Mouse (Mus musculus) MEL (cell line): ENCODE measurements at regions not wholly inside any gene's neighbourhood (a gene's known extent, or its start where the extent isn't known, plus 50 kb on each side); places are given as distances from the start of the nearest gene placed in this dataset.

Source experiments
- DNase-seq: peaks from one replicate; pipeline ENCODE4 v3.0.0; 2011; ENCODE audit warnings: low read depth, low spot score
- H3K27ac ChIP-seq: 2 replicates; pipeline ENCODE4 v1.5.1; 2012; ENCODE audit warnings: low read depth, mild to moderate bottlenecking, control low read depth, low read length, moderate library complexity; ENCODE audit not compliant: control insufficient read depth
- H3K27me3 ChIP-seq, 2 experiments: fragments of 150-350 bp in 1 of 2; sonication (generic) in 1 of 2; 2 replicates each; pipeline ENCODE4 v1.6.1; 2012; ENCODE audit warnings: low read length in 2 of 2, mild to moderate bottlenecking in 2 of 2, improper control_type of control experiment in 1 of 2, moderate library complexity in 1 of 2; ENCODE audit not compliant: insufficient read depth in 2 of 2, control insufficient read depth in 1 of 2
- H3K36me3 ChIP-seq, 2 experiments: 2 replicates each; pipeline ENCODE4 v1.6.1; 2012 to 2014; ENCODE audit warnings: low read length in 2 of 2, improper control_type of control experiment in 1 of 2, inconsistent platforms in 1 of 2, mild to moderate bottlenecking in 1 of 2; ENCODE audit not compliant: insufficient read depth in 2 of 2, control insufficient read depth in 1 of 2
- H3K4me1 ChIP-seq, 2 experiments: fragments of 150-350 bp in 1 of 2; sonication (generic) in 1 of 2; 2 replicates each; pipeline ENCODE4 v1.6.1; 2012; ENCODE audit warnings: low read length in 2 of 2, improper control_type of control experiment in 1 of 2, mild to moderate bottlenecking in 1 of 2; ENCODE audit not compliant: insufficient read depth in 2 of 2, control insufficient read depth in 1 of 2
- H3K4me3 ChIP-seq, 2 experiments: fragments of 150-350 bp in 1 of 2; sonication (generic) in 1 of 2; 2 replicates each; pipeline ENCODE4 v1.5.1; 2012; ENCODE audit warnings: low read depth in 2 of 2, low read length in 2 of 2, mild to moderate bottlenecking in 2 of 2, moderate library complexity in 2 of 2, control low read depth in 1 of 2, improper control_type of control experiment in 1 of 2; ENCODE audit not compliant: control insufficient read depth in 1 of 2, insufficient read depth in 1 of 2
- H3K79me2 ChIP-seq: 2 replicates; pipeline ENCODE4 v1.6.1; 2012; ENCODE audit warnings: mild to moderate bottlenecking, low read length, moderate library complexity; ENCODE audit not compliant: control insufficient read depth, poor library complexity, insufficient read depth
- H3K9ac ChIP-seq: 2 replicates; pipeline ENCODE4 v1.6.1; 2012; ENCODE audit warnings: low read depth, mild to moderate bottlenecking, control low read depth, low read length, moderate library complexity; ENCODE audit not compliant: control insufficient read depth, poor library complexity, severe bottlenecking
- H3K9me3 ChIP-seq: fragments of 150-350 bp; sonication (generic); replicated peaks from 2 replicates; pipeline ENCODE4 v1.6.1; 2012; ENCODE audit warnings: mild to moderate bottlenecking, low read length, improper control_type of control experiment, moderate library complexity; ENCODE audit not compliant: insufficient read depth
- BHLHE40 ChIP-seq: IDR thresholded peaks from 2 replicates; pipeline ENCODE4 v1.6.1; 2012; ENCODE audit warnings: low read depth, mild to moderate bottlenecking, inconsistent platforms, low read length, improper control_type of control experiment, borderline replicate concordance
- CHD1 ChIP-seq: IDR thresholded peaks from 2 replicates; pipeline ENCODE4 v1.6.1; 2012; ENCODE audit warnings: low read depth, mild to moderate bottlenecking, inconsistent platforms, low read length, improper control_type of control experiment
- CHD2 ChIP-seq: IDR thresholded peaks from 2 replicates; pipeline ENCODE4 v1.6.1; 2011; ENCODE audit warnings: low read length, improper control_type of control experiment
- CTCF ChIP-seq, 3 experiments: IDR thresholded peaks in 2 of 3; conservative IDR thresholded peaks in 1 of 3; 2 replicates each; pipeline ENCODE4 v1.5.1; 2011 to 2012; ENCODE audit warnings: low read length in 3 of 3, low read depth in 2 of 3, mild to moderate bottlenecking in 2 of 3, improper control_type of control experiment in 1 of 3, inconsistent platforms in 1 of 3, mixed read lengths in 1 of 3, moderate library complexity in 1 of 3; ENCODE audit not compliant: control insufficient read depth in 1 of 3, insufficient read depth in 1 of 3, poor library complexity in 1 of 3, severe bottlenecking in 1 of 3
- EP300 ChIP-seq, 2 experiments: IDR thresholded peaks; 2 replicates each; pipeline ENCODE4 v1.6.1; 2011; ENCODE audit warnings: improper control_type of control experiment in 2 of 2, low read length in 2 of 2, low read depth in 1 of 2, mild to moderate bottlenecking in 1 of 2
- ETS1 ChIP-seq: IDR thresholded peaks from 2 replicates; pipeline ENCODE4 v1.6.1; 2012; ENCODE audit warnings: low read depth, mild to moderate bottlenecking, inconsistent platforms, low read length, improper control_type of control experiment, moderate library complexity
- GABPA ChIP-seq: IDR thresholded peaks from 2 replicates; pipeline ENCODE4 v1.6.1; 2012; ENCODE audit warnings: low read depth, mild to moderate bottlenecking, inconsistent platforms, low read length, improper control_type of control experiment, moderate library complexity
- GATA1 ChIP-seq: IDR thresholded peaks from 2 replicates; pipeline ENCODE4 v1.6.1; 2011; ENCODE audit warnings: low read depth, low read length, improper control_type of control experiment
- HCFC1 ChIP-seq: IDR thresholded peaks from 2 replicates; pipeline ENCODE4 v1.6.1; 2012; ENCODE audit warnings: low read depth, mild to moderate bottlenecking, inconsistent platforms, low read length, improper control_type of control experiment, moderate library complexity
- JUND ChIP-seq: IDR thresholded peaks from 2 replicates; pipeline ENCODE4 v1.6.1; 2011; ENCODE audit warnings: low read depth, mild to moderate bottlenecking, improper control_type of control experiment, low read length
- KAT2A ChIP-seq: conservative IDR thresholded peaks from 2 replicates; pipeline ENCODE4 v1.6.1; 2012; ENCODE audit warnings: low read depth, low read length, improper control_type of control experiment, inconsistent platforms
- MAFK ChIP-seq: IDR thresholded peaks from 2 replicates; pipeline ENCODE4 v1.6.1; 2011; ENCODE audit warnings: low read depth, mild to moderate bottlenecking, low read length, improper control_type of control experiment, borderline replicate concordance
- MAX ChIP-seq: IDR thresholded peaks from 2 replicates; pipeline ENCODE4 v1.6.1; 2011; ENCODE audit warnings: low read length, improper control_type of control experiment
- MAZ ChIP-seq: IDR thresholded peaks from 2 replicates; pipeline ENCODE4 v1.6.1; 2012; ENCODE audit warnings: low read depth, mild to moderate bottlenecking, inconsistent platforms, low read length, improper control_type of control experiment
- MEF2A ChIP-seq: IDR thresholded peaks from 2 replicates; pipeline ENCODE4 v1.6.1; 2014; ENCODE audit warnings: low read depth, mild to moderate bottlenecking, inconsistent platforms, low read length, improper control_type of control experiment; ENCODE audit not compliant: poor library complexity, insufficient replicate concordance, severe bottlenecking; ENCODE audit errors: extremely low read depth
- MYC ChIP-seq: IDR thresholded peaks from 2 replicates; pipeline ENCODE4 v1.6.1; 2011; ENCODE audit warnings: low read depth, mild to moderate bottlenecking, low read length, improper control_type of control experiment, moderate library complexity
- NELFE ChIP-seq: IDR thresholded peaks from 2 replicates; pipeline ENCODE4 v1.6.1; 2011; ENCODE audit warnings: low read depth, low read length, improper control_type of control experiment
- NRF1 ChIP-seq: IDR thresholded peaks from 2 replicates; pipeline ENCODE4 v1.6.1; 2014; ENCODE audit warnings: low read depth, mild to moderate bottlenecking, inconsistent platforms, low read length, improper control_type of control experiment, moderate library complexity; ENCODE audit not compliant: poor library complexity, insufficient read depth, severe bottlenecking
- POLR2AphosphoS2 ChIP-seq: IDR thresholded peaks from 2 replicates; pipeline ENCODE4 v1.6.1; 2011; ENCODE audit warnings: low read length, improper control_type of control experiment
- RAD21 ChIP-seq: IDR thresholded peaks from 2 replicates; pipeline ENCODE4 v1.6.1; 2011; ENCODE audit warnings: mild to moderate bottlenecking, low read depth, low read length, improper control_type of control experiment
- TBP ChIP-seq: IDR thresholded peaks from 2 replicates; pipeline ENCODE4 v1.8.0; 2011; ENCODE audit warnings: low read depth, low read length, improper control_type of control experiment
- TCF12 ChIP-seq: IDR thresholded peaks from 2 replicates; pipeline ENCODE4 v1.6.1; 2014; ENCODE audit warnings: low read depth, mild to moderate bottlenecking, inconsistent platforms, low read length, improper control_type of control experiment, moderate library complexity
- USF1 ChIP-seq: IDR thresholded peaks from 2 replicates; pipeline ENCODE4 v1.6.1; 2014; ENCODE audit warnings: low read depth, mild to moderate bottlenecking, inconsistent platforms, low read length, improper control_type of control experiment, moderate library complexity
- USF2 ChIP-seq, 2 experiments: IDR thresholded peaks; 2 replicates each; pipeline ENCODE4 v1.6.1; 2011 to 2012; ENCODE audit warnings: improper control_type of control experiment in 2 of 2, low read length in 2 of 2, borderline replicate concordance in 1 of 2, inconsistent platforms in 1 of 2, low read depth in 1 of 2, mild to moderate bottlenecking in 1 of 2; ENCODE audit not compliant: insufficient read depth in 1 of 2
- ZC3H11A ChIP-seq: IDR thresholded peaks from 2 replicates; pipeline ENCODE4 v1.6.1; 2012; ENCODE audit warnings: low read depth, mild to moderate bottlenecking, inconsistent platforms, low read length, improper control_type of control experiment

DNA sequence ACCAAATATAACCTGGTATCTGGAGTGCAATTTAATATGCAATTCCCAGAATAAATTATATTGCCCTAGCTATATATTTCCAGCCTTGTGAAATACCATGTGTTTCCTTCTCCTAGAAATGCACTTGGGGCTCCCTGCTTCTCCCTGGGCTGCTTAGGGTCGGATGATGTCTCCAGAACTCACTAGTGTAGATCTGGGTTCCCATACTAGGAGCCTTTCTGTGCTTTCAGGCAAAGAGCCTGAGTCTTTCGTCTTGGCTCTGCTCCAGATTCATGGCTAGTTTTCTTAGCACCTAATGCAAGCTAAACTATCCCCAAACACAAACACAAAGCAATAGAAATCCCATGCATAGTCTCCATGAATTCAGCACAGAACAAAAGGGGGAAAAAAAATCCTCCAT is 106.8 kb downstream of the Atp6ap1l start:
- Histone ChIP-seq H3K9me3 (no peaks in the 10 kb centered on the region), H3K36me3 (no peaks in the 10 kb centered on the region), H3K9ac (no peak overlapping the region), H3K4me1 (no peaks in the 10 kb centered on the region), H3K4me3 (no peak overlapping the region), H3K27ac (no peak overlapping the region)
- no peak for DNase-seq
- TF ChIP-seq BHLHE40, result no peak
- no peak for TF ChIP-seq JUND
- TF ChIP-seq CTCF (IDR thresholded peaks at IDR 0.05 in 2 of 3, conservative IDR thresholded peaks at IDR 0.05 in 1 of 3; ENCODE audit: control insufficient read depth in 1 of 3, insufficient read depth in 1 of 3, low read depth in 2 of 3, low read length in 3 of 3, poor library complexity in 1 of 3, severe bottlenecking in 1 of 3), result no peak
- no peak for TF ChIP-seq MAZ
- no peak for TF ChIP-seq GABPA
- TF ChIP-seq HCFC1, result no peak
- no peak for TF ChIP-seq RAD21
- no peak for TF ChIP-seq MEF2A
- TF ChIP-seq EP300 (IDR thresholded peaks at IDR 0.05; ENCODE audit: low read depth in 1 of 2, low read length in 2 of 2), result no peak
- no peak for TF ChIP-seq TBP
- TF ChIP-seq TCF12, result no peak
- no peak for TF ChIP-seq KAT2A
- TF ChIP-seq, all 39 proteins: peak for 0
- no peaks in the 10 kb centered on the region for H3K27me3 ChIP-seq
- no peaks in the 10 kb centered on the region for H3K79me2 ChIP-seq

DNA sequence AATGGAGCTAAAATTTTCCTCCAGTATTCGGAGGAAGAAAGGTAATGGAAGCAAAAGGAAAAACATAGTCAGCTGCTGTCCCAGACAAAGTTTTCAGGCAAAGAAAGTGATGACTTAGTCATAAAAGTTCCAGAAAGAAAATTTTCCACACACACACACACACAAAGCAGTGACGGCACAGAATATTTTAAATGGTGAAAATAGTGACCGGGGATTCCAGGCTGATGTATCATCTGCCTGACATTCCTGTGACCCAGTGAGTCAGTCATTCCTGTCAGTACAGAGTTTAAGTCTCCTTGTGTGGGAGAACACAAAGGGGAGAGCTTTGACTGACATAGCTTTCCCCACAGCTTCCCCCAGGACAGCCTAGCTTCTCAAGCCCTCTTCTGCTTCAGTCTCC is 107.9 kb downstream of the Atp6ap1l start:
- Histone ChIP-seq H3K4me3 (no peak overlapping the region), H3K27ac (no peak overlapping the region), H3K9ac (no peak overlapping the region), H3K4me1 (no peaks in the 10 kb centered on the region), H3K27me3 (no peaks in the 10 kb centered on the region), H3K9me3 (no peaks in the 10 kb centered on the region), H3K79me2 (no peaks in the 10 kb centered on the region), H3K36me3 (no peaks in the 10 kb centered on the region)
- DNase-seq, result no peak
- no peak for TF ChIP-seq CHD1
- TF ChIP-seq MYC, result no peak
- no peak for TF ChIP-seq JUND
- TF ChIP-seq ZC3H11A, result no peak

DNA sequence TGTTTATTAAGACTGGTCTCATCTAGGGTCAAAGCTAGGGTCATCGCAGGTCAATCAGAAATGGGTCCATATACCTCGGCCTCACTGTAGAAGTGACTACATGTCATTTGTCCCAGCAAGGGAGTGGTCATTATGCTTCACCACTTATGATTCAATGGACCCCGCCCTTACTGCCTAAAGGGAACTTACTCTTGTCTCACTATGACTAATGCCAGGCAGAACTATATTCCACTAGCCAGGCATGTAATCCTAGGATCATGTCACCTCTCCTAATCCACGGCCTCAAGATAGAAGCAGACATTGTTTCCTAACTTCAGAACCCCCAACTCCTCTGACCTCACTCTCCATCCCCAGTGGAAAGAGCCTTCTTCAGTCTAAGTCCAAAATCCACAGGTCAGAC is 108.3 kb downstream of the Atp6ap1l start:
- no peak overlapping the region for H3K27ac ChIP-seq
- no peaks in the 10 kb centered on the region for H3K9me3 ChIP-seq
- no peak overlapping the region for H3K4me3 ChIP-seq
- no peaks in the 10 kb centered on the region for H3K27me3 ChIP-seq
- no peak for DNase-seq
- no peaks in the 10 kb centered on the region for H3K36me3 ChIP-seq
- no peaks in the 10 kb centered on the region for H3K79me2 ChIP-seq
- no peaks in the 10 kb centered on the region for H3K4me1 ChIP-seq
- no peak for TF ChIP-seq NRF1
- TF ChIP-seq USF1, result no peak
- no peak for TF ChIP-seq NELFE
- no peak for TF ChIP-seq KAT2A
- no peak for TF ChIP-seq POLR2AphosphoS2
- TF ChIP-seq CHD2, result no peak
- TF ChIP-seq MAZ, result no peak
- TF ChIP-seq MEF2A, result no peak
- TF ChIP-seq ZC3H11A, result no peak
- TF ChIP-seq GATA1, result no peak
- TF ChIP-seq USF2 (IDR thresholded peaks at IDR 0.05; ENCODE audit: borderline replicate concordance in 1 of 2, insufficient read depth in 1 of 2, low read depth in 1 of 2, low read length in 2 of 2), result no peak
- no peak for TF ChIP-seq MAX
- no peak for TF ChIP-seq ETS1
- TF ChIP-seq MAFK, result no peak
- TF ChIP-seq HCFC1, result no peak
- H3K9ac ChIP-seq, result no peak overlapping the region
